Mouse (Mus musculus) kidney, postnatal 25 days (tissue): Measurements from ENCODE around the gene Gss.
"Not testable (repeated sequence)": the region's sequence is repeated elsewhere in the genome, so short reads cannot be mapped to it uniquely, and the experiment has no call there.

Source experiments
- DNase-seq, 2 experiments: peaks; one replicate each; pipeline ENCODE4 v3.0.0; 2021; ENCODE audit warnings: mixed read lengths in 2 of 2

Gene Gss

DNA sequence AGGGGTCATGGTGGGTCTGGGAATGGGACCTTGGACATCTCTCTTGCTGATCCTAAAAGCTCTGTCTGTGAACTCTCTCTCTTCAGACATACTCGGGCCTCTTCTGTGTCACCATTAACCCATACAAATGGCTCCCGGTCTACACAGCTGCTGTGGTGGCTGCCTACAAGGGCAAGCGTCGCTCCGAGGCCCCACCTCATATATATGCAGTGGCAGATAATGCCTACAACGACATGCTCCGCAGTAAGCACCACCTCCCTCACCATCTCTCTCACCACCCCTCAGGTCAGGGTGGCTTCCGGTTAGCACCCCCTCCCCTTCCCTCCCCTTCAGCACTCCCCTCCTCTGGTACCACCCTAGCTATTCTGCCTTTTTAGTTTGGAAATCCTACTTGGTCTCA, 21.3 kb upstream of the Gss start:
- DNase-seq: no peak

DNA sequence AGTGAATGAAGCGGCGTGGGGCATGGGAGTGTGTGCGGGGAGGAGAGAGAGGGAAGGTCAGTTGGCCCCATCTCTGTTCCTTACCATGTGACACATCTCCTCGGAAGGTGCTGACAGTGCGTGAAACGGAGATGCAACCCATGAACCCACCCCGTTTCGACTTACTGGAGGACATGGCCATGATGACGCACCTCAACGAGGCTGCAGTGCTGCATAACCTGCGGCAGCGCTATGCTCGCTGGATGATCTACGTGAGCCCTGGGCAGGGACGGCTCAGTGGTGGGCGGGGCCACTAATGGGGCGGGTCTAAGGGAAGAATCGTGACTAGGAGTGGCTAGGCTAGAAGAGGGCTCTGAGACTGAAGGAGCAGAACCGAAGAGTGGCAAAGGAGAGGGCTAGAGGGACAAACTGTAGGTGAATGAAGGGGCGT, 20.7 kb upstream of the Gss start:
- peak; percentile 75 to 83 for DNase-seq

DNA sequence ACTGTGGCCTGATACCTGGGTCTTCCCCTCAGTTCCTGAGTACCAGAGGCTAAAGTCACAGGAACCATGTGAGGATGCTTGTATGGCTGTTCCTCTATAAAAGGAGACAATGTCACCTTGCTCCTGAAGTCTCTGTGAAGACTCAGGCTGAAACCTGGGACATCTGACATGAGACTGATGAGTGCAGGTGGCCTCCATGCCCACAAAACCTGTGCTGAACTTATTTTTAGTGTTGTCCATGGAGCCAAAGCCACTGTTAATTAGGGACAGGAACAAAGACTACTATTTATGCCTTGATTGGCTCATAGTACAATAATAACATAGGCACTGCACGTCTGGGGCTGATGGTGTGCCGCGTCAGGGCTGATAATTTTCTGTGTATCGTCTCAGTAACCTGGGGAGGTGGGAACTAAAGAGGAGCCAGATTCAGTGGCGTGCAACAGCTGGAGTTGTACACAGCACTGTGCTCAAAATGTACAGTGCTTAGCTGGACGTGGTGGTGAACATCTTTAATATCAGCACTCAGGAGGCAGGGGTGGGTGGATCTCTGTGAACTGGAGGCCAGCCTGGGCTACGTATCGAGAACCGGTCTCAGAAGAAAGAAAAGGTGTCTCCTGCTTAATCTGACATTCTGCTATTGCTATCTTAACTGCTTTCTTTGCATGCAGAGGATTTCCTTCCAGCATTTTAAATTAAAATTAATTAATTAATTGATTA, 19.4 kb upstream of the Gss start:
- DNase-seq: no peak

DNA sequence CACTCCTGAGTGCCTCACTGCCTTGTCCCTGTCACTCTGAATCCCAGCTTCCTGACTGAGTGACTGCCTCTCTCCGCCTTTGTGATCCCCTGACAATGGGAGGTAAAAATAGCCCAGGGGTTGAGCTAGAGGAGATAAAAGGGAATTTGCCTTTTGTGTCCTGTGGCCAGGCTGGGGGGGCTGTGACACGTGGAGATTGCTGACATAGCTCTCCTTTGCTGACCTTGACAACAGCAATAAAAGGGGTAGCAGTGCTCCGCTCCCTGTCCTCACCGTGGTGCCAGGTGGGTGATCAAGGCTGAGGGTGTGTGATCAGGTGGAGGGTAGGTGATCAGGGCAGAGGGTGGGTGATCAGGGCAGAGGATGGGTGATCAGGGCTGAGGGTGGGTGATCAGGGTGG, 18.4 kb upstream of the Gss start, which contains the start of gene Myh7b:
TSS of gene Myh7b (plus strand) at position 235 of the 400 bp plus-strand sequence.
- DNase-seq: no peak

DNA sequence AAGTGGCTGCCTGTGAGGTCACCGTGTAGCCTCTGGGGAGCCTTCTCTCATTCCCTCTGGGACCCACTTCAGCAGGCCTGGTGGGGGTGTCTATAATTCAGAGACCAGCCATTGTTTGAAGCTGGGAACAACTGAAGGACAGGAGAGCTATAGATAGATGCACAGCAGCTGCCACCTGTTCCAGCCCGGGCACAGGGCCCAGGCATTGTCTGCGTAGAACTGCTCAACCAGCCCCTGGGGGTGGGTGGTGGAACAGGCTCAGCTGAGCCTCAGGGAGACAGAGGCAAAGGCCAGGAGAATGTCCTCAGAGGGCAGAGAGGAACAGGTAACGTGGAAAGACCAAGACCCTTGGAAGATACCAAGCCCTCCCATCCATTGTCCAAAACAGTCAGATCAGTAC, 13.8 kb upstream of the Gss start:
- no peak for DNase-seq

DNA sequence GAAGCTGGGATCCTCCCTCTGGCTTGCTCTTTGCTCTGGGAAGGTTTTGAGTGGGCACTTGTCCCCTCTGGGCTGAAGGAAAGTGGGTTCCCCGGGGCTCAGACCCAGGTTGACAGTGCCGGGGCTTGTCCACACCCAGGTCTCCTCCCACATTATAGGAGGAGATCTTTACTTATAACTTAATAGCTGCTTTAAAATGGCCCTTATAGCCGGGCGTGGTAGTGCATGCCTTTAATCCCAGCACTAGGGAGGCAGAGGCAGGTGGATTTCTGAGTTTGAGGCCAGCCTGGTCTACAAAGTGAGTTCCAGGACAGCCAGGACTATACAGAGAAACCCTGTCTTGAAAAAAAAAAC, 12.6 kb upstream of the Gss start:
- DNase-seq: not testable (repeated sequence)

DNA sequence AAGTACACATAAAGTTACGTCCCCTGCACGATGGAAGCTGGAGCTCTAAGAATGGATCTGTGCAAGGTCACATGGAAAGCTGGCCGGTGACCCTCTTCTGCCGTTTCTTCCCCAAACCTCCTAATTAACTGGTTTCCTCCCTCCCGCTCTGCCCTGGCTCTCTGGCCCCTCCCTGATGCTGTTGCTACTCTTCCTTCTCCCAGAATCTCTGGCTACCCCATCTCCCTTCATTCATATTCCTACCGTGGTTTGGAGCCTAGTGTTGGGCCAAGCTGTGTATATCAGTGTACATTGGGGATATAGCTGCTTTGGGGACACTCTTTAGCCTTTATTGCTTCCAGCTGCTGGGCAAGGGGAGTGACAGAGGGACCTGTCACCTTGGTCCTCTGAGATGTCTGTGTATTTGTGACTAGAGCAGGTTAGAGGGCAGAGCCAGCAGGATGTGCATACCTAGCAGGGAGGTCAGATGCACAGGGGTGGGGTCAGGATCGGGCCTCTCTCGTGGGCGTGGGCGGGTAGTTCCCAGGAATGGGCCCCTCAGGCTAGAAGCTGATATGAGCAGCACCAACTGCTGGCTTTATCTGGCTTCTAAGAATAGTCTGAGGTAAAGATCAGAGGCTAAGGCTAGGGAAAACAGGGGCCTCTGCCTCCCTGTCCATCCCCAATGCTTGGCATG, 12.1 kb upstream of the Gss start:
- no peak for DNase-seq

DNA sequence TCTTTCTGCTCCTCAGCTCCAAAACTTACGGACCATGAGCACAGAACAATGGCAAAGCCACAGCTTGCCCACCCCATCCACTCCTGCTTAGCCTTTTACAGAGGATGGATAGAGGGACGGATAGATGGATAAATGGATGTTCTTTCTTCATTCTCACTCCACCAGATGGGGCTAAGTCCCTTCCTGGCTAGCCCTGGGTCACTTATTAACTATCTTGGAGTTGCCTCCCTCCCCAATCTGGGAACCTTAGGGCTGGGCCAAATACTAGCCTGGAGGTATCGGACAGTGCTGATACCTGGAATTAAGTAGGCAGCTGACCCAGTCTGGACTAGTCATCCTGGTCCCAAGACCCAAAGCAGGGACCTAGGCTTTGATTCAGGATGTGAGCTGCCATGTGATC, 11.1 kb upstream of the Gss start:
- peak; percentile 39 to 58 for DNase-seq

DNA sequence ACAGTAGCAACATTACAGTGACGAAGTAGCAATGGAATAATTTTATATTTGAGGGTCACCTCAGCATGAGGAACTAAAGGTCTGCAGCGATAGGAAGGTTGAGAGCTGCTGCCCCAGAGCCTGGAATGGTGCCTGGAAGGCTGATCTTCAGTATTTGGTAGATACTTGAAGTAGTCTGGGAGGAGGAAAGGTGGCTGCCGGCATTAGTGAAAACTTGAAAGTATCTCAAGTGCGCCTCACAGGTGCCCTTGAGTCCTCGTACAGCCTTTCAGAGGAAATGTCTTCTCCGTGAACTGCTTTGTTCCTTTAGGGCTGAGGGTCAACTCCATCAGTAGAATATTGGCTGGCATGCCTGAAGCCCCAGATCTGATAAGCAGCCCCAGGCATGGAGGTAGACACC, 2.9 kb upstream of the Gss start:
- no peak for DNase-seq

DNA sequence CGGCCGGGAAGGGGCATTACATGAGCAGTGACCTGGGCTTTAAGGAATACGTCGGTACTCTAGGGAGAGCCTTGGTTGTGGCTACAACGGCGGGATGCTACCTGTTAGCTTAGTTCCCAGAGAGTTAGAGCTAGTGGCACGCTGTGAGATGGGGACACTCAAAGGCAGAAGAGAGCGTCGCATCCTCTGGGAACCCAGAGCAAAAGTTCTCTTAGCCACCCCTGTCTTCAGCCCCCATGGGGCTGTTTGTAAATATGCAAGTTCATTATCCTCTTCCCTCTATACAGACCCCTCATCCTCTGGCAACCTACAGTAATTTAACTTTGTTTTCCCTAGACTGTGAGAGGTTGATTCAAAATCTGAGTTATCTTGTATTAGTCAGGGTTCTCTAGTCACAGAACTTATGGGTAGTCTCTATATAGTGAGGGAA, 259 bp upstream of the Gss start:
- DNase-seq: no peak

DNA sequence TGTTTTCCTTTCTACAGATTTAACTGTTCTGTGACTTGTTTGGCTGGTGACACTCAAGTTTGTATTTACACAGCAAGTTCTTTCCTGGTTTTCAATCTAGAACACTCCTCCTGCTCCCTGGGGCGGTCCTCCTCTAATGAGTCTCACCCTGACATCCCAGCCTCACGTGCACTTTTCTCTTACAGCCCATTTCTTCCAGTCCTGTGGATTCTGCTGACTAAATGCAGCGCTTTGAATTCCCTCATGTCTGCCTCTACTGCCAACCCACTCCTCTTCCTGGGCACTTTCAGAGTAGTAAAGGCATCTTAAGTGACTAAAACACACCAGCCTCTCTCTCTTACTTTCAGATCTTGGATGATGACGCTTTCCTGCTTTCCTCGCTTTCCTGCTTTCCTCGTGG, 934 bp downstream of the Gss start:
- peak; percentile 64 to 73 for DNase-seq

DNA sequence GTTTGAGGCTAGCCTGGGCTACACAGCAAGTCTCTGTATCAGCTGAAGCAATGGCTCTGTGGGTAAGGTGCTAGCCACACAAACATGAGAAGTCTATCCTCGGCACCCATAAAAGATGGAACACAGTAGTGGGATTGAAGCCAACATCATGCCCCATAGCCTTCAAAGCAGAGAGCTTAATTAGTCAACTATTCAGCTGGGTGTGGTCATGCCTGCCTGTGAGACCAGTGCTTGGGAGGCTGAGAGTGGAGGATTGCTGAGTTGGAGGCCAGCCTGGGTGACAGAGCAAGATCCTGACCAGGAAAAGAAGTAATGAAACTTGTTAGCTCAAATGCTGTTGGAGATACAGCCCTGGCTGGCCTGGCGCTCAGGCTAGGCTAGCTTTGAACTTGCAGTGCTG, 1.7 kb downstream of the Gss start:
- peak; percentile 48 to 60 for DNase-seq

DNA sequence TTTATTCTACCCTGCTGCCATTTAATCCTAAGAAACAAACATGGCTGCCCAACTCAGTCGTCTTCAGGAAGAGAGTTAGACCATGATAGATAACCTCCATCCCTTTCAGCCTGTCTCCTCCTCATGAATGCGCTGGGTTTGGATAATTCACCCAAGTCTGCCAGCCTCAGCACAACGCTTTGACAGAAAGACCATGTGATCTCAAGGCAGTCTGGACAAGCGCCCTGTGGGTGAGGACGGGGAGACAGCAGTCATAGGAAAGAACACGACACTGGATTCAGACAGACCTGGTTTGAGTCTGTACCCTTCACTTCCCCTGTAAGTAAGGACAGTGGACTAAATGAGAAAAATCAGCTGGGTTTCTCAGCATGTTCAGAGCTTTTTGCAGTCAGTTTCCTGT, 3.1 kb downstream of the Gss start:
- peak; percentile 53 to 74 for DNase-seq

DNA sequence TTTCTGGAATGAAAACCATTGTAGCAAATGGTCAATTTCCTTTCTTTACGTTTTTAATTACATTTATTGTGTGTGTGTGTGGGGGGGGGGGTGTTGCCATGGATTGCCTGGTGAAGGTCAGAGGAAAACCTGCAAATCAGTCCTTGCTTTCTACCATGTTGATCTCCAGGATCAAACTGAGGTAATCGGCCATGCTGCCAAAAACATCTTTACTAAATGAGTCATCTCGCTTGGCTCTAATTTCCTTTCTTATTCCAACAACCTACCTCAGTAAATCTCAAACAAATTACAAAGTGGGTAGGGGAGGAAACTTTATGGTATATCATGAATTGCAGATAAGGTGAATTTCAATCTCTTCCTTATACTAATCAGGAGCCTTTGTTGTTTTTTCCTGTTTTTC, 4.5 kb downstream of the Gss start:
- DNase-seq: no peak

DNA sequence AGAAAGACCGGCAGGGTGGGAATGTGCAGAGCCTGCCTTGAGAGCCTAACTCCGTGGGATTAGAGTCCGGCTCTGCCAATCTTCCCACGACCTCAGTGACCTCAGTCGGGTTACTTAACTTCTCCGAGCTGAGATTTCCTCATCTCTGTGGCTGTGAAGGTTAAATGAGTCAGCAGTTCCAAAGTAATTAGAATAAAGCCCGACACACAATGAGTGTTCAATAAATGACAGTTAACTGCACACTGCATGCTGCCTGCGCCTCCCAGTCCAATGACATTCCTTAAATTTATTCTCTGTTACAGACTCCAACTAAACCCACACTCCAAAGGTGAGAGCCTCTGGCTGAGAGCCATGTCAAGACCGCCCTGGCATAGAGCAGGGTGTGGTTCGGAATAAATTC, 7.1 kb downstream of the Gss start:
- peak; percentile 70 to 83 for DNase-seq

DNA sequence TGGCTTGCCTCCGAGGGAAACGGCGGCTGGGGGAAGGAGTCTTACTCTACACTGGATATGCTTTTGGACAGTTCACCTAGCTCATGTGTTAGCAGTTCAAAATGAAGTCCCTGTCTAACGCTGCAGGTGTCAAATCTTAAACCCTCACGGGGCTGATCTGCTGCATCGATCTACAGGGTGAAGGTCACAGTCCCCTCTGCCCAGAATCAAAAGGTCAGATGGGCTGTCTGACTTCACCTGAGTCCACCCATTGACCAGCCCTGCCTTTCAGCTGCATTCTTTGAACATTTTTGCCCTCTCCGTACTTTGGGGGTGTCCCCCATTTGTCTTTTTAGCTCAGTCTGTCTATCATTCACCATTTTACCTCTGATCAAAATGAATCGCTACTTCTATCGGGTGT, 7.5 kb downstream of the Gss start:
- no peak for DNase-seq

DNA sequence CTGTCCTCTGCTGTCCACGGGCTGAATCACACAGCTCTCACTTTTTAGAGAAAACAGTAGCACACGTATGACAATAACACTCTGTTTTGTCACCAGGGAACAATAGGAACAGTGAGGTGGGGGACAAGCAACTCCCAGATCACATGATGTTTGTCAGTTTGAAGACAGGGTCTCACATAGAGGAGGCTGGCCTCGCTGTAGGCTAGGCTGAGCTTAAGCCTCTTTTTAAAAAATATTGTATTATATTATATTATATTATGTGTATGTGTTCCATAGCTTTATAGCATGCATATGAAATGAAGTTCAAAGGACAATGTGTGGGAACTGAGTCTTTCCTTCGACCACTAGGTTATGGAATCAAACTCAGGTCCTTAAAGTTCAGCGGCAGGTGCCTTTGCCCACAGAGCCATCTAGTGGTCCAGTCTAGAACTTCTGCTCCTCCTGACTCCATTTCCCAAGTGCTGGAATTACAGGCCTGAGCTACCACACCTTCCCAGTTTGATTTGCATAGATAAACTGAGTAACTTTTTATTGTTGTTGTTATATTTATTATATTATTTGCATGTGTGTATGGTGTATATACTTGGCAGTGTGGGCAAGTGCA, 8.6 kb downstream of the Gss start:
- peak; percentile 73 to 88 for DNase-seq

DNA sequence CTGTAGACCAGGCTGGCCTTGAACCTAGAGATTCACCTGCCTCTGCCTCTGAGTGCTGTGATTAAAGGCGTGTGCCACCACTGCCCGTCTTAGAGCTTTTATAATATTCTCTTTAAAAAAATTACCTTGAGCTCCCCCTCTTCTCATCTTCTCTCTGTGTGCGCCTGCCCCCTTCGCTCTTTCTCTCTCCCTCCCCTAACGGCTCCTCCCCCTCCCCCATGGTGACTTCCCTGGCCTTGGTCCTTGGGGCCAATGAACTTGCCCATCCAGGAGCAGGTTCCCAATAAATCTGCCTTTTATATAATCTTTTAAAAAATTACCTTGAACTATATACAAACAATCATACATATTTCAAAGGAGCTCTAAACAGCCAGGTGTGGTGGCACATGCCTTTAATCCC, 9.6 kb downstream of the Gss start:
- peak; percentile 27 to 68 for DNase-seq

DNA sequence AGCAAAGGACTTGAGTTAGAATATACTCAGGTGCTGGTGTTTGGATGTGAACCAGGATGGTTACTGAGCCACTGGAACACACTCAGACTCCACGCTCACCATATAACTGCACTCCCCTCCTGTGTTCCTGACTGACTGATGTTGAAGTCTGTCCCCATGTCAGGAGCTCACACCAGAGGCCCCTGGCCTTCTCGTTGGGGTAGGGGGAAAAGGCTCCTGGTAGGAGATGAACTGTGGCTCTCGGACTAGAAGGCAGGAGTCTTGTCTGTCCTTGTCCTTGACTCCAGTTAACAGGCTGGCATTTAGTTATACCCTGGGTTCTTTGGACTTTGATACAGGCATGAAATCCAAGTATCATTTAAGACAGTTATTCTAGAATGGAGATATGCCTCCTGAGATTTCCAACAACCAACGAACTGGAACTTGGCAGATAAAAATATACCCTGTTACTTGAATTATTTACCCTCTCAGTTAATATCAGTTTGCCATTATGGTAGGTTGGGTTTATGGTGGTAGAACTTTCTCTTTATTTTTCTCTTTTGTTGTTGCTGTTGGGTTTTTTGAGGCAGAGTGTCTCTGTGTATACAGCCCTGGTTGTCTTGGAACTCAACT, 10.1 kb downstream of the Gss start:
- DNase-seq: peak in 1 of 2 experiments; percentile 44

DNA sequence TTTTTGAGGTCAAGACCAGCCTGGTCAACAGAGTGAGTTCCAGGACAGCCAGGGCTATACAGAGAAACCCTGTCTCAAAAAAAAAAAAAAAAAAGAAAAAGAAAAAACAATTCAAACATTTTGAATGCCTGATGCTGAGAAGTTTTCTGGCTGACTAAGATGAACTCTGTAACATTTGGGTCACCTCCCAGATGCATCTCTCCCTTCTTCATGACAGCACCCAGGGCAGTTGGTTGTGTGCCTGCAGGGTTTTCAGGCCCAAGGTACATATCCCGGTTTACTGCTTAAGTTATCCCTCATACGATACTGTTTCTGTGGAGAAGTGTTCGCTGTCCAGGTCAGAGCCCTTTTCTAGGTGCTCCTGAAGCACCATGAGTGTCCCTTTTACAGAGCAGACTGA, 12.3 kb downstream of the Gss start:
- no peak for DNase-seq

DNA sequence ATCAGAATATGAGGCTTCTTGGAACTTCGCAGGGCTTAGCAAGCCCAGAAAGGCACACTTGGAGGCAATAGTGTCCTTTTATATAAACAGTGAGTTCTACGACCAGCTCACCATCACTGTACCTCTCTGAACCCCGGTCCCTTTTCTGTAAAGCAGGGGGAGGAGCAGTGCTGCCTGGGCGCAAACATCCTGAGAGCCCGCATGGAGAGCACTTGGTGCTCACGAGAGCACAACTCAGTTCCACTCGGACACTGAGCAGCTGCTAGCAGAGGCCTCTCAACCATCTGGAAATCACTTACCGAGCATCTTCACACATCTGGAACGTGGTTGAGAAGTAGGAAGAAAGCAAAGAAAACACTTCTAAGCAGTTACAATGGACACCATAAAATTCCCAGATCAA, 16.0 kb downstream of the Gss start:
- no peak for DNase-seq

DNA sequence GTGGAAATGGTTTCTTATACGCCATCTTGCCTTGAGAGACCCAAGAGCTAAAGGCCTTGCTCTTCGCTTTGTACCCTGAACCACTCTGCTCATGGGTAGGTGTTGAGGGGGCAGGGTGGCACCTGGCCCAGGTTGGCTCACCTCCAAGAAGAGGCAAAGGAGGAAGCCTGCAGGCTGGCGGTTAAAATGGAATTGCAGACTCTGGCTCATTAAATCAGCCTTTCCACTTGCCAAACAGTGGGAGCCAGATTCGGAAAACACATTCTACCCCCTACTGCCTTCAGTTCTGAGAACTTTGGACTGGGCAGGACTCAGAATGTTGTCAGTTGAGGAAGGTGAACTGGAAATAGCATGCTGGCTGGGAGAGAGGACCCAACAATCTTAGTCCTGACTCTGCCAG, 17.9 kb downstream of the Gss start:
- peak; percentile 91 to 95 for DNase-seq

DNA sequence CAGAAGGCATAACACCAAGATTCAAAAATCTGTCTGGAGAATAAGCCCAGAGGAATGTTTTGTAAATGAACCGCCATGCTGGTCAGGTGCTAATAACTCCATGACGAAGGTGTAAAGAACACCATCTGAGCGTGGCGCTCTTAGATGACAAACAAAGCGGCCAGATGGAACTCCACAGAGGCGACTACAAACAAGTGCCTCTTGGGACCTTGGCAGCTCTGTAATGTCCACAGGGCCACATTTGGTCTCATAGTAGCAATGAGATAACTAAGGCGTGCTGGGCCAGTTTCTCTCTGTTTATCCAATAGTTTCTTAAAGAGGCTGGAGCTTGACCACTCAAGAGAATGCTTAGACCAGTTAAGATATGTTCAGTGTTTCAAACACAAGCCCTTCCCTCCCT, 18.6 kb downstream of the Gss start:
- DNase-seq: no peak

DNA sequence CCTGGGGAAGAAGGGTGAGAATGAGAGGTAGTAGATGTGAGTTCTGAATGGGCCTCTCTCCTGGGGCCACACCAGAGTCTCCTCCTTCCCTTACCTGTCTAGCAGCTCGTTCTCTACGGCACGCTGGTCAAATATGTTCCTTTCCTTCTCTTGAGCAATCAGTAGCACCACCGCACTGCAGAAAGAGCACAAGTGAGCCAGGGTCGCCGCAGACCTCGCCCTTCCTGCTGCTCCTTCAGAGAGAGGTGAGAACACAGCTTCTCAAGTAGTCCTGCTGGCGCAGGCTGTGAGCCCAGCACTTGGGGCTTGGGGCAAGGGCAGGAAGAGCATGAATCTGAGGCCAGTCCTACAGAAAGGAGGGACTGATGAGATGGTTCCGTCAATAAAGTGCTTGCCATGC, 19.6 kb downstream of the Gss start:
- DNase-seq: no peak
